8 mouse cellular contexts compared by ENCODE assay signal in genomic region chr4:118359211-118359895, GRCm38 (mm10). TPM values are rescaled to one million over a fixed set of nuclear protein-coding genes. Genes with fewer than 3 reads are reported as not detected.
DNase-seq lines count a peak whose midpoint lies in the region; ATAC-seq and TF ChIP-seq lines count a peak whose summit lies in the region.

No protein-coding gene starts in this region.

- no peak overlapping the region for H3ac ChIP-seq in myocyte (ENCODE audit: control insufficient read depth, insufficient read length)

- no peak for DNase-seq in heart, adult 18-20 months
- DNase-seq in intestine, embryonic 14.5 days (ENCODE audit: low spot score): no peak
- no peak for DNase-seq in layer of hippocampus, adult 9-11 months
- no peak for DNase-seq in gastrocnemius, postnatal 10 days
- DNase-seq in gastrocnemius, adult 18-20 months (ENCODE audit: low spot score): no peak

- no peaks in the 10 kb centered on the region for H3K27me3 ChIP-seq in heart, embryonic 15.5 days
- no peaks in the 10 kb centered on the region for H3K27me3 ChIP-seq in intestine, embryonic 14.5 days (replicated peaks; ENCODE audit: control insufficient read depth, insufficient read depth, low read length)
- no peaks in the 10 kb centered on the region for H3K27me3 ChIP-seq in myocyte (ENCODE audit: control insufficient read depth, insufficient read depth, insufficient read length)

- no peak for TF ChIP-seq POLR2A in myocyte (IDR thresholded peaks at IDR 0.05; ENCODE audit: insufficient read length, low read depth)

- H3K4me2 ChIP-seq in heart, embryonic 15.5 days: peak overlapping the region; percentile 95
- H3K4me2 ChIP-seq in intestine, embryonic 14.5 days (ENCODE audit: low read length): peak overlapping the region; percentile 91
- peak overlapping the region; percentile 52 for H3K4me2 ChIP-seq in myocyte (ENCODE audit: low read depth)

- peak overlapping the region; percentile 80 for H3K27ac ChIP-seq in heart, embryonic 15.5 days
- H3K27ac ChIP-seq in intestine, embryonic 14.5 days (ENCODE audit: low read depth): peak overlapping the region; percentile 90; the same call in 1 of the 2 replicates

- 14% methylated on average over 21 of the region's 21 CpGs for WGBS in heart, embryonic 15.5 days
- 14% methylated on average over 21 of the region's 21 CpGs for WGBS in intestine, embryonic 14.5 days

- no peaks in the 10 kb centered on the region for H3K9me3 ChIP-seq in heart, embryonic 15.5 days (replicated peaks)
- H3K9me3 ChIP-seq in intestine, embryonic 14.5 days (ENCODE audit: control insufficient read depth, low read length): no peaks in the 10 kb centered on the region

- no peaks in the 10 kb centered on the region for H3K79me2 ChIP-seq in myocyte (ENCODE audit: control insufficient read depth, insufficient read depth)

- H3K36me3 ChIP-seq in heart, embryonic 15.5 days: peaks cover 23% of the 10 kb centered on the region; the same call in 1 of the 2 replicates
- H3K36me3 ChIP-seq in intestine, embryonic 14.5 days (ENCODE audit: control insufficient read depth, insufficient read depth, low read length): peaks cover 26% of the 10 kb centered on the region
- peaks cover 3% of the 10 kb centered on the region for H3K36me3 ChIP-seq in myocyte (ENCODE audit: control insufficient read depth, insufficient read depth)

- H3K9ac ChIP-seq in heart, embryonic 15.5 days: peak overlapping the region; percentile 83
- H3K9ac ChIP-seq in intestine, embryonic 14.5 days (ENCODE audit: low read length): peak overlapping the region; percentile 82

- ATAC-seq in heart, embryonic 15.5 days (replicated peaks; ENCODE audit: insufficient number of reproducible peaks, insufficient read depth, low FRiP score, low read depth): peak; percentile 25; the same call in 1 of the 2 replicates
- ATAC-seq in common myeloid progenitor, adult 5-6 weeks (replicated peaks; ENCODE audit: low read depth, poor library complexity, severe bottlenecking): peak; percentile 20; the same call in 1 of the 2 replicates
- peak; percentile 42 for ATAC-seq in intestine, embryonic 14.5 days (replicated peaks; ENCODE audit: low FRiP score, low TSS enrichment, low read depth)

- peaks cover 13% of the 10 kb centered on the region for H3K4me1 ChIP-seq in heart, embryonic 15.5 days (replicated peaks)
- H3K4me1 ChIP-seq in intestine, embryonic 14.5 days (replicated peaks; ENCODE audit: control insufficient read depth, insufficient read depth, low read length): peaks cover 10% of the 10 kb centered on the region; the same call in 1 of the 2 replicates

- peak overlapping the region; percentile 76 for H3K4me3 ChIP-seq in heart, embryonic 15.5 days
- H3K4me3 ChIP-seq in intestine, embryonic 14.5 days (ENCODE audit: low read depth, low read length): peak overlapping the region; percentile 76
- peak overlapping the region; percentile 9 for H3K4me3 ChIP-seq in myocyte

TF ChIP-seq in myocyte, 11 proteins besides CTCF, POLR2A, EP300 and RAD21:
- no peak for TF ChIP-seq MAX (IDR thresholded peaks at IDR 0.05; ENCODE audit: low read depth)
- no peak for TF ChIP-seq SRF (IDR thresholded peaks at IDR 0.05; ENCODE audit: control insufficient read depth, insufficient read length, low read depth)
- TF ChIP-seq USF1 (IDR thresholded peaks at IDR 0.05; ENCODE audit: low read depth): no peak
- TF ChIP-seq POLR2AphosphoS2 (IDR thresholded peaks at IDR 0.05; ENCODE audit: insufficient read length, low read depth): no peak
- no peak for TF ChIP-seq TCF12 (IDR thresholded peaks at IDR 0.05; ENCODE audit: insufficient read depth, poor library complexity, severe bottlenecking)
- no peak for TF ChIP-seq E2F4 (IDR thresholded peaks at IDR 0.05; ENCODE audit: insufficient read depth)
- no peak for TF ChIP-seq TCF3 (IDR thresholded peaks at IDR 0.05; ENCODE audit: insufficient read length, low read depth)
- no peak for TF ChIP-seq REST (IDR thresholded peaks at IDR 0.05; ENCODE audit: insufficient read depth, insufficient read length)
- TF ChIP-seq CEBPB (IDR thresholded peaks at IDR 0.05; ENCODE audit: insufficient read depth, poor library complexity, severe bottlenecking): no peak
- no peak for TF ChIP-seq MYOG (IDR thresholded peaks at IDR 0.05; ENCODE audit: control insufficient read depth in 1 of 3, insufficient read depth in 1 of 3, insufficient read length in 2 of 3, low read depth in 2 of 3)
- TF ChIP-seq MYOD1 (IDR thresholded peaks at IDR 0.05; ENCODE audit: control insufficient read depth in 1 of 3, insufficient read length in 2 of 3, low read depth in 2 of 3): no peak

RNA-seq across cellular contexts. Expression of gene Szt2, which starts 49.7 kb away (rescaled TPM):
- 4.6 and 5.5 TPM in 2 replicates for polyA plus RNA-seq in heart, embryonic 15.5 days (2015; fragmentation: Nextera tagmentation; extraction: Ambion mirVana)
- 10 to 100 TPM in 1 of 2 experiments, 1 to 10 TPM in 1; 7.8 to 10.5 TPM for total RNA-seq in heart, adult 18-20 months (2021)
- total RNA-seq in common myeloid progenitor, adult 5-6 weeks (2017): 4.4 and 5.3 TPM in 2 replicates
- polyA plus RNA-seq in intestine, embryonic 14.5 days (2014; fragmentation: Nextera tagmentation; extraction: Ambion mirVana): 12.1 and 13.2 TPM in 2 replicates
- polyA plus RNA-seq in myocyte (2012; fragmentation: generic; extraction: Trizol): 8.1 TPM
- total RNA-seq in gastrocnemius, postnatal 10 days (2021): 10 to 100 TPM in 1 of 2 experiments, 1 to 10 TPM in 1; 9.6 to 13.4 TPM
- 1 to 10 TPM; 4.6 to 5.6 TPM for total RNA-seq in gastrocnemius, adult 18-20 months (2021)

RNA-seq across cellular contexts. Expression of gene Med8, which starts 49.8 kb away (rescaled TPM):
- 60.6 and 68.7 TPM in 2 replicates for polyA plus RNA-seq in heart, embryonic 15.5 days (2015; fragmentation: Nextera tagmentation; extraction: Ambion mirVana)
- 10 to 100 TPM; 32.8 to 37.2 TPM for total RNA-seq in heart, adult 18-20 months (2021)
- total RNA-seq in common myeloid progenitor, adult 5-6 weeks (2017): 82.5 and 85.9 TPM in 2 replicates
- 106 and 109 TPM in 2 replicates for polyA plus RNA-seq in intestine, embryonic 14.5 days (2014; fragmentation: Nextera tagmentation; extraction: Ambion mirVana)
- 78.6 TPM for polyA plus RNA-seq in myocyte (2012; fragmentation: generic; extraction: Trizol)
- total RNA-seq in gastrocnemius, postnatal 10 days (2021): 10 to 100 TPM; 37.8 to 38.0 TPM
- total RNA-seq in gastrocnemius, adult 18-20 months (2021): 10 to 100 TPM; 38.6 to 39.2 TPM

Comparison
In these comparisons a context has a peak if more than half of its experiments do, and no peak if none do; other contexts are left out.
1. H3K4me3 ChIP-seq: peak in every context shown above with its lines; median percentile 76 in heart, embryonic 15.5 days; 76 in intestine, embryonic 14.5 days; 9 in myocyte.